Mouse (Mus musculus) kidney, postnatal 0 days (tissue): ENCODE measurements around the gene Gna11. TPM values are rescaled to one million over a fixed set of nuclear protein-coding genes. Genes with fewer than 3 reads are reported as not detected.

ENCODE experiments used
- ATAC-seq: fragments of 200-750 bp; cut with Nextera tagmentation; replicated peaks from 2 replicates; pipeline ENCODE4 v1.8.0; 2017; ENCODE audit warnings: low read depth, moderate number of reproducible peaks, moderate TSS enrichment, moderate library complexity; ENCODE audit not compliant: low FRiP score
- DNase-seq: peaks from one replicate; pipeline ENCODE4 v3.0.0-alpha.2; 2016; ENCODE audit warnings: low spot score
- H3K27ac ChIP-seq: fragments of 300-500 bp; sonication (generic); 2 replicates; pipeline ENCODE4 v1.5.1; 2014; ENCODE audit warnings: mild to moderate bottlenecking
- H3K27me3 ChIP-seq: fragments of 300-500 bp; sonication (generic); 2 replicates; pipeline ENCODE4 v1.6.1; 2014; ENCODE audit warnings: low read length, mixed read lengths; ENCODE audit not compliant: insufficient read depth
- H3K36me3 ChIP-seq: fragments of 300-500 bp; sonication (generic); 2 replicates; pipeline ENCODE4 v1.6.1; 2014; ENCODE audit warnings: low read length, mixed read lengths; ENCODE audit not compliant: insufficient read depth
- H3K4me1 ChIP-seq: fragments of 300-500 bp; sonication (generic); replicated peaks from 2 replicates; pipeline ENCODE4 v1.6.1; 2014; ENCODE audit warnings: antibody characterized with exemption, low read length, mixed read lengths; ENCODE audit not compliant: insufficient read depth
- H3K4me2 ChIP-seq: fragments of 300-500 bp; sonication (generic); 2 replicates; pipeline ENCODE4 v1.6.1; 2014; ENCODE audit warnings: mild to moderate bottlenecking, low read length, moderate library complexity, mixed read lengths
- H3K4me3 ChIP-seq: fragments of 300-500 bp; sonication (generic); replicated peaks from 2 replicates; pipeline ENCODE4 v1.5.1; 2014; ENCODE audit warnings: low read depth, low read length
- H3K9ac ChIP-seq: fragments of 300-500 bp; sonication (generic); 2 replicates; pipeline ENCODE4 v1.6.1; 2014; ENCODE audit warnings: low read depth, low read length
- H3K9me3 ChIP-seq: fragments of 300-500 bp; sonication (generic); replicated peaks from 2 replicates; pipeline ENCODE4 v1.6.1; 2016; ENCODE audit warnings: low read length, inconsistent platforms, mixed read lengths
- CTCF ChIP-seq: IDR thresholded peaks from 2 replicates; pipeline ENCODE4 v1.5.1; 2016; ENCODE audit warnings: antibody characterized with exemption, low read depth, mild to moderate bottlenecking, moderate library complexity
- WGBS: fragments of 180-500 bp; shearing (Covaris S2); extraction: QIAGEN DNeasy Blood & Tissue Kit; methylation state at CpG from one replicate; pipeline ENCODE4 v1.1.7; 2014; 5-methylcytosine and 5-hydroxymethylcytosine counted together
- polyA plus RNA-seq: library from polyadenylated mRNA; unstranded; fragments of >200 nt; fragmentation: Nextera tagmentation; extraction: Ambion mirVana; gene quantifications from 2 replicates; pipeline ENCODE4 v1.2.1, GENCODE M21; 2015

Gna11 gene
- polyA plus RNA-seq, 1 experiment from 2014 or later = 69.5 TPM

- Histone ChIP-seq H3K4me3 (no peak overlapping the region), H3K27me3 (peaks cover 8% of the 10 kb centered on the region; the same call in 1 of the 2 replicates), H3K4me1 (no peaks in the 10 kb centered on the region), H3K9me3 (no peaks in the 10 kb centered on the region), H3K36me3 (peaks cover 42% of the 10 kb centered on the region), H3K27ac (no peak overlapping the region), H3K4me2 (no peak overlapping the region), H3K9ac (no peak overlapping the region)
- 85% methylated on average over 10 of the region's 10 CpGs for WGBS
- DNase-seq (no peak), ATAC-seq (no peak)
- TF ChIP-seq CTCF = no peak
These were observed 58.5 kb downstream of the Gna11 start for GRCm38 (mm10) chr10:81486496-81486895.

- Histone ChIP-seq H3K27me3 (peaks cover 17% of the 10 kb centered on the region; the same call in 1 of the 2 replicates), H3K36me3 (peaks cover 33% of the 10 kb centered on the region), H3K27ac (no peak overlapping the region), H3K4me1 (no peaks in the 10 kb centered on the region), H3K9me3 (no peaks in the 10 kb centered on the region), H3K4me2 (no peak overlapping the region), H3K9ac (no peak overlapping the region), H3K4me3 (no peak overlapping the region)
- no peak for DNase-seq
- TF ChIP-seq CTCF = no peak
- no peak for ATAC-seq
- 73% methylated on average over 7 of the region's 7 CpGs for WGBS
These were observed 59.4 kb downstream of the Gna11 start for GRCm38 (mm10) chr10:81485479-81486018.

GRCm38 (mm10) chr10:81485060-81485449, 59.9 kb downstream of the Gna11 start:
- WGBS = 10% methylated on average over 2 of the region's 2 CpGs

GRCm38 (mm10) chr10:81484441-81485059, 60.4 kb downstream of the Gna11 start:
- WGBS = 58% methylated on average over 6 of the region's 6 CpGs
- no peak overlapping the region for H3K27ac ChIP-seq
- H3K36me3 ChIP-seq = peaks cover 24% of the 10 kb centered on the region
- no peaks in the 10 kb centered on the region for H3K9me3 ChIP-seq
- H3K4me3 ChIP-seq = no peak overlapping the region
- DNase-seq (no peak), ATAC-seq (no peak)
- peaks cover 18% of the 10 kb centered on the region; the same call in 1 of the 2 replicates for H3K27me3 ChIP-seq
- no peaks in the 10 kb centered on the region for H3K4me1 ChIP-seq
- H3K9ac ChIP-seq = no peak overlapping the region
- no peak for TF ChIP-seq CTCF
- H3K4me2 ChIP-seq = no peak overlapping the region

More at GRCm38 (mm10) chr10:81485060-81485449, 59.9 kb downstream of the Gna11 start:
- peaks cover 18% of the 10 kb centered on the region; the same call in 1 of the 2 replicates for H3K27me3 ChIP-seq
- no peak overlapping the region for H3K4me3 ChIP-seq
- H3K36me3 ChIP-seq = peaks cover 29% of the 10 kb centered on the region
- H3K4me2 ChIP-seq = no peak overlapping the region
- H3K9me3 ChIP-seq = no peaks in the 10 kb centered on the region
- H3K4me1 ChIP-seq = no peaks in the 10 kb centered on the region
- H3K27ac ChIP-seq = no peak overlapping the region
- TF ChIP-seq CTCF = peak; percentile 23
- ATAC-seq (no peak), DNase-seq (no peak)
- no peak overlapping the region for H3K9ac ChIP-seq

GRCm38 (mm10) chr10:81483983-81484382, 61.0 kb downstream of the Gna11 start:
- no peaks in the 10 kb centered on the region for H3K9me3 ChIP-seq
- ATAC-seq = no peak
- no peak overlapping the region for H3K4me3 ChIP-seq
- H3K27me3 ChIP-seq = peaks cover 18% of the 10 kb centered on the region; the same call in 1 of the 2 replicates
- peaks cover 19% of the 10 kb centered on the region; the same call in 1 of the 2 replicates for H3K36me3 ChIP-seq
- DNase-seq = no peak
- H3K4me2 ChIP-seq = no peak overlapping the region
- no peak overlapping the region for H3K9ac ChIP-seq
- peak; percentile 65 for TF ChIP-seq CTCF
- WGBS = 12% methylated on average over 9 of the region's 9 CpGs
- H3K4me1 ChIP-seq = no peaks in the 10 kb centered on the region
- no peak overlapping the region for H3K27ac ChIP-seq

GRCm38 (mm10) chr10:81482533-81482889, 62.5 kb downstream of the Gna11 start, which contains the start of gene Celf5:
TSS of gene Celf5 (minus strand) at chr10:81482709.
- Histone ChIP-seq H3K4me1 (no peaks in the 10 kb centered on the region), H3K27me3 (peaks cover 18% of the 10 kb centered on the region; the same call in 1 of the 2 replicates), H3K9me3 (no peaks in the 10 kb centered on the region), H3K36me3 (peaks cover 5% of the 10 kb centered on the region; the same call in 1 of the 2 replicates), H3K4me3 (peak within 1 kb of the TSS; percentile 31), H3K9ac (peak within 1 kb of the TSS; percentile 24; the same call in 1 of the 2 replicates), H3K4me2 (peak within 1 kb of the TSS; percentile 70), H3K27ac (no peak within 1 kb of the TSS)
- under 1% methylated on average over 26 of the region's 36 CpGs for WGBS
- TF ChIP-seq CTCF = peak; percentile 65
- DNase-seq = no peak
- 0 out of 2 replicates have a peak, but pooled peaks have one; percentile 22 for ATAC-seq
